Comparison of ENCODE assay signal across 9 mouse cellular contexts in the genomic region with DNA sequence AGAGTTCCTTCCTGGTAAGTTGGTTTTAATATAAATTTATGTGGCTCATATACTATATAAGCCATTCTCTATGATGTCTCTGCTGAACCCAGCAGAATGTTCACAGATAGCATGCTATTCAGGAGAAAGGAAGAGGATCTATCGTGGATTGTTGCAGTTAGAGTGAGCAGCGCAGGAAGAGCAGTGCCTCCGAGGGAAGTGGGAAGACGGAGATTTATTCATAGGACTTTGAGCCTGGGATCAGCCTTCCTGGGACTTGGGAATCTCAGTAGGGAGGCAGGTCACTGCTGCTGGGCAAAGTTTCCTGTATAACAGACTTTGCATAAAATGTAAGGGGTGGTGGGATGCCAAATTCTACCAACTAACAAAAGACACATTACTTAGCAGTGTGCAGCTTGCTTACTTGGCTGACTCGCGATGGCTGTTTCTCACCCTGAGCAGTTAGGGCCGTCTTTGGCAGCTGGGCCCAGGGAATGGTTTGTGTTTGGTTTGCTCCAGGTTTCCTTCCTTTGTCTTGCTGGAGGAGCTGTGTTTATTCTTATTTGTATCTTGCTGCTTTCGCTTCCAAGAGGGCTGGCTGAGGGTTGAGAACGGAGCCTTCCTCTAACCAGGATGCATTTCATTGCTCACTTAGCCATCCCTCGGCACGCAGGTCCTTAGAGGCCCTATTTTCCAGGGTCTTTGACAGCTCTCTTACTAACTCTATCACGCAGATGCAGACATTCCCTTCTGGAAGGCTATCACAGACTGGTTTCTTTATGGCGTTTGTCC.
DNase-seq lines count a peak whose midpoint lies in the region; ATAC-seq and TF ChIP-seq lines count a peak whose summit lies in the region.
"Had no signal": no experiment of that assay in that cellular context is flagged by ENCODE, and none has a peak within 500 bp of the region (broad histone marks: within the 10 kb centered on the region; RNA-seq: fewer than 3 reads in every experiment).

No protein-coding gene starts in this region.

- TF ChIP-seq CTCF in hindbrain, postnatal 0 days (IDR thresholded peaks at IDR 0.05; ENCODE audit: low read depth), result no peak

- peaks cover 19% of the 10 kb centered on the region for H3K4me1 ChIP-seq in forebrain, embryonic 13.5 days
- H3K4me1 ChIP-seq in forebrain, embryonic 10.5 days, result no peaks in the 10 kb centered on the region
- 0 out of 2 replicates have a peak, but pooled peaks cover 6% of the 10 kb centered on the region for H3K4me1 ChIP-seq in hindbrain, postnatal 0 days (ENCODE audit: insufficient read depth, low read length)
- peaks cover 8% of the 10 kb centered on the region; the same call in 1 of the 2 replicates for H3K4me1 ChIP-seq in midbrain, embryonic 10.5 days

- no peak overlapping the region for H3K4me3 ChIP-seq in forebrain, embryonic 13.5 days
- H3K4me3 ChIP-seq in forebrain, embryonic 10.5 days, result no peak overlapping the region
- no peak overlapping the region for H3K4me3 ChIP-seq in hindbrain, postnatal 0 days (ENCODE audit: low read length)
- H3K4me3 ChIP-seq in midbrain, embryonic 10.5 days, result no peak overlapping the region

- no peaks in the 10 kb centered on the region for H3K36me3 ChIP-seq in forebrain, embryonic 13.5 days (ENCODE audit: poor library complexity, severe bottlenecking)
- no peaks in the 10 kb centered on the region for H3K36me3 ChIP-seq in forebrain, embryonic 10.5 days (replicated peaks)
- H3K36me3 ChIP-seq in hindbrain, postnatal 0 days (ENCODE audit: insufficient read depth, low read length), result no peaks in the 10 kb centered on the region
- no peaks in the 10 kb centered on the region for H3K36me3 ChIP-seq in midbrain, embryonic 10.5 days

- no peak overlapping the region for H3K9ac ChIP-seq in forebrain, embryonic 13.5 days
- no peak overlapping the region for H3K9ac ChIP-seq in hindbrain, postnatal 0 days (replicated peaks; ENCODE audit: low read length)

- peak overlapping the region; percentile 21; the same call in 1 of the 2 replicates for H3K27ac ChIP-seq in forebrain, embryonic 13.5 days
- no peak overlapping the region for H3K27ac ChIP-seq in forebrain, embryonic 10.5 days
- peak overlapping the region; percentile 52; the same call in 1 of the 2 replicates for H3K27ac ChIP-seq in hindbrain, postnatal 0 days
- H3K27ac ChIP-seq in midbrain, embryonic 10.5 days (replicated peaks), result peak overlapping the region; percentile 42; the same call in 1 of the 2 replicates

- no peak overlapping the region for H3K4me2 ChIP-seq in forebrain, embryonic 13.5 days
- H3K4me2 ChIP-seq in hindbrain, postnatal 0 days (ENCODE audit: low read depth, low read length), result no peak overlapping the region

- WGBS in forebrain, embryonic 13.5 days, result 68% methylated on average over 13 of the region's 13 CpGs
- WGBS in forebrain, embryonic 10.5 days, result 79% methylated on average over 13 of the region's 13 CpGs
- 35% methylated on average over 13 of the region's 13 CpGs for WGBS in hindbrain, postnatal 0 days
- 71% methylated on average over 13 of the region's 13 CpGs for WGBS in midbrain, embryonic 10.5 days

- H3K27me3 ChIP-seq in forebrain, embryonic 13.5 days, result no peaks in the 10 kb centered on the region
- H3K27me3 ChIP-seq in forebrain, embryonic 10.5 days (ENCODE audit: poor library complexity, severe bottlenecking), result no peaks in the 10 kb centered on the region
- no peaks in the 10 kb centered on the region for H3K27me3 ChIP-seq in hindbrain, postnatal 0 days (ENCODE audit: insufficient read depth, low read length)
- no peaks in the 10 kb centered on the region for H3K27me3 ChIP-seq in midbrain, embryonic 10.5 days (ENCODE audit: low read depth, poor library complexity, severe bottlenecking)

- ATAC-seq in forebrain, embryonic 13.5 days, result peak; percentile 71; the same call in 1 of the 2 replicates
- 0 out of 2 replicates have a peak, but pooled peaks have one; percentile 62 for ATAC-seq in hindbrain, postnatal 0 days

- H3K9me3 ChIP-seq in forebrain, embryonic 13.5 days (replicated peaks), result no peaks in the 10 kb centered on the region
- H3K9me3 ChIP-seq in forebrain, embryonic 10.5 days, result no peaks in the 10 kb centered on the region
- no peaks in the 10 kb centered on the region for H3K9me3 ChIP-seq in hindbrain, postnatal 0 days (ENCODE audit: low read length)
- no peaks in the 10 kb centered on the region for H3K9me3 ChIP-seq in midbrain, embryonic 10.5 days (replicated peaks)

- DNase-seq in forebrain, embryonic 10.5 days (ENCODE audit: extremely low spot score, low spot score), result no peak
- DNase-seq in heart, adult 11 months, result peak; percentile 95
- peak; percentile 42 for DNase-seq in hindbrain, postnatal 0 days (ENCODE audit: low spot score)
- no peak for DNase-seq in midbrain, embryonic 10.5 days (ENCODE audit: low spot score)
- DNase-seq in gastrocnemius, postnatal 10 days, result no peak
- DNase-seq in natural killer cell, adult 2 months (ENCODE audit: low spot score in 2 of 2), result no peak
- DNase-seq in adrenal gland, postnatal 10 days, result no peak
- DNase-seq: B cell, adult 2 months had no signal

Comparison
In these comparisons a context has a peak if more than half of its experiments do, and no peak if none do; other contexts are left out.
1. DNase-seq: peak in heart, adult 11 months (single experiment) and hindbrain, postnatal 0 days (single experiment); none in forebrain, embryonic 10.5 days (single experiment), midbrain, embryonic 10.5 days (single experiment), gastrocnemius, postnatal 10 days (single experiment), natural killer cell, adult 2 months (0 of 2) and adrenal gland, postnatal 10 days (single experiment).